Mouse (Mus musculus): Measurements from ENCODE around the gene Gm20671.

- no peak for TF ChIP-seq CTCF (conservative IDR thresholded peaks at IDR 0.05; ENCODE audit: low read length)
- TF ChIP-seq NANOG (IDR thresholded peaks at IDR 0.05; ENCODE audit: borderline replicate concordance, low read length) = no peak
- no peak for TF ChIP-seq POU5F1 (IDR thresholded peaks at IDR 0.05; ENCODE audit: borderline replicate concordance, low read length)
Measured at GRCm38 (mm10) chr5:32718916-32719315, 108.0 kb downstream of the Gm20671 start.

Measured in E14TG2a.4 (cell line).